Mouse (Mus musculus) brain, embryonic 14.5 days (tissue): ENCODE measurements around the gene Plin3.

Experiments
- CTCF ChIP-seq: fragments of 200-500 bp; IDR thresholded peaks from 2 replicates; pipeline ENCODE4 v1.5.1; 2012; ENCODE audit warnings: inconsistent platforms, mild to moderate bottlenecking, moderate library complexity, borderline replicate concordance; ENCODE audit not compliant: insufficient read depth, insufficient read length; ENCODE audit errors: extremely low read depth
- POLR2A ChIP-seq: fragments of 200-500 bp; IDR thresholded peaks from 2 replicates; pipeline ENCODE4 v1.6.1; 2012; ENCODE audit warnings: mild to moderate bottlenecking, inconsistent platforms, borderline replicate concordance; ENCODE audit not compliant: poor library complexity, insufficient read depth, insufficient read length, severe bottlenecking; ENCODE audit errors: extremely low read depth

- TF ChIP-seq POLR2A: no peak
- no peak for TF ChIP-seq CTCF
Measured at GRCm38 (mm10) chr17:56273986-56274385, 18.7 kb downstream of the Plin3 start.
